21 mouse cellular contexts compared by ENCODE assay signal in genomic region chr7:73454113-73454512, GRCm38 (mm10).
DNase-seq lines count a peak whose midpoint lies in the region; ATAC-seq and TF ChIP-seq lines count a peak whose summit lies in the region.
"Had no signal": no experiment of that assay in that cellular context is flagged by ENCODE, and none has a peak within 500 bp of the region (broad histone marks: within the 10 kb centered on the region; RNA-seq: fewer than 3 reads in every experiment).

No protein-coding gene starts in this region.

- DNase-seq in frontal cortex, postnatal 36 days (ENCODE audit: low spot score in 2 of 2), result no peak
- no peak for DNase-seq in layer of hippocampus, adult 2 months (ENCODE audit: low spot score in 2 of 2)
- no peak for DNase-seq in layer of hippocampus, adult 9-11 months
- peak; percentile 25 for DNase-seq in cerebellum, adult 8-10 months
- peak; percentile 33 to 49 for DNase-seq in cerebellum, postnatal 36 days
- DNase-seq in adrenal gland, adult 8-10 months, result no peak
- DNase-seq in spleen, postnatal 14 days (ENCODE audit: low spot score in 2 of 2), result no peak
- DNase-seq: adrenal gland, adult 2 months; kidney, postnatal 36 days had no signal

- TF ChIP-seq CTCF in layer of hippocampus, adult 2 months (conservative IDR thresholded peaks at IDR 0.05), result no peak

- peak overlapping the region; percentile 71 for H3K27ac ChIP-seq in layer of hippocampus, adult 2 months
- H3K27ac ChIP-seq: heart, embryonic 13.5 days; intestine, embryonic 15.5 days; kidney, embryonic 15.5 days; limb, embryonic 10.5 days; macrophage; stomach, postnatal 0 days had no signal

- ATAC-seq in frontal cortex, adult (ENCODE audit: low TSS enrichment), result 0 out of 2 replicates have a peak, but pooled peaks have one; percentile 17
- ATAC-seq: intestine, embryonic 15.5 days; midbrain, embryonic 16.5 days; Patski had no signal

- H3K4me3 ChIP-seq in layer of hippocampus, adult 2 months, result no peak overlapping the region
- H3K4me3 ChIP-seq: heart, embryonic 13.5 days; hindbrain, embryonic 15.5 days; intestine, embryonic 15.5 days; kidney, embryonic 15.5 days; left cerebral cortex, adult 2 months; limb, embryonic 10.5 days; myocyte had no signal

Comparison
In these comparisons a context has a peak if more than half of its experiments do, and no peak if none do; other contexts are left out.
1. DNase-seq: peak in cerebellum, adult 8-10 months (single experiment) and cerebellum, postnatal 36 days (2 of 2); none in frontal cortex, postnatal 36 days (0 of 2), layer of hippocampus, adult 2 months (0 of 2), layer of hippocampus, adult 9-11 months (single experiment), adrenal gland, adult 8-10 months (single experiment) and spleen, postnatal 14 days (0 of 2).